Mouse (Mus musculus) erythroblast, embryonic 14.5 days (primary cell): Measurements from ENCODE around the gene G6pc3.

Source experiments
- GATA1 ChIP-seq: IDR thresholded peaks from 2 replicates; pipeline ENCODE4 v1.6.1; 2012; ENCODE audit warnings: low read length, inconsistent platforms, mixed read lengths
- TAL1 ChIP-seq: IDR thresholded peaks from 3 replicates; pipeline ENCODE4 v1.6.1; 2012; ENCODE audit warnings: low read length, inconsistent platforms, mixed read lengths

DNA sequence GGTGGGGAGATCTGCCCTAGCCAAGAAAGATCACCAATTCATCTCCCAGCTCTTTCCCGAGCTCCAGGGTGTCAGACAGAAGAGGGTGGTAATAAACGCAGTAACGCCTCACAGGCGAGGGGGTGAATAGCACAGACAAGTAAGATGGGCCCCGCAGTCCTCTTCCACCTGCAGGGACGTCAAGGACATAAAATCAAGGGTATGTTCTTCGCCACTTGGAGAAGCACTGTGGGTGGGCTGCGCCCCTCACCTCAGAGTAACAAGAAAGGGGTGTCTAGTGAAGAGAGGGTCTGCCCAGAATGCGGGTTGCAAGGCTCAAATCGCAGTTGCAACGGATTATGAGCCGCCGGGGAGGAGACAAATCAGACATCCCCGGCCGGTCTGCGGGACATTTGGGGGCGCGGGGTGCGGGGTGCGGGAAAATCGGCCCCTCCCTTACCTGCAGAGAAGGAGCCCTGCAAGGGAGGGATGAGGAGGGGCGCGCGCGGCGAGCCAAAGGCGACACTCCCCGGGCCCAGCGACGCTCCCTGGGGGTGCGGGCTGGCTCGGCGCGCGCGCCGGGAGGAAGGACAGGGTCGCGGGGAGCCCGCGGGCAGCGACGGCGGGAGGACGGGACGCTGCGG lies 40.0 kb downstream of the G6pc3 start:
- TF ChIP-seq GATA1 (no peak), TAL1 (no peak)
